ENCODE assay signal across 20 mouse cellular contexts in the genomic region with DNA sequence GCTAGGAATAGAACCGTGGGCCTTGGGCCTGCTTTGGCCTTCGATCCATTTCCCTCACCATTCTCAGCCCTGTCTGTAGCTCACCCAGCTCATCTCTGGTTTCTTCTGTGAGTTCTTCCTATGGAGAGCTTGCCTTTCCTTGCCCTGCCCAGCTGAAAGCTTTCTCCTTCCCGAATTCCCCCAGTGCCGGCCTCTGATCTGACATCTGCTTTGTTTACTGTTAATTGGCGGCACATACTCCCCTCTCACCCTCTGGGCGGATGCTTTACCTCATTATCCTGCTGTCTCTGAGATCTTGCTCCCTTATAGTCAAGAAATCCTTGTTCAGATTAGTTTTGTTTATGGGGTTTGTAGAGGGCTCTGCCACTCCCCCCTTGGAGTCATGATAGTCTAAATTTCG.
DNase-seq lines count a peak whose midpoint lies in the region; ATAC-seq lines count a peak whose summit lies in the region.
"Had no signal": no experiment of that assay in that cellular context is flagged by ENCODE, and none has a peak within 500 bp of the region (broad histone marks: within the 10 kb centered on the region; RNA-seq: fewer than 3 reads in every experiment).

No protein-coding gene starts in this region.

- no peak overlapping the region for H3K4me3 ChIP-seq in forebrain, embryonic 12.5 days (replicated peaks)
- H3K4me3 ChIP-seq in forebrain, embryonic 15.5 days: no peak overlapping the region
- no peak overlapping the region for H3K4me3 ChIP-seq in kidney, embryonic 15.5 days (replicated peaks)
- H3K4me3 ChIP-seq in midbrain, embryonic 10.5 days: no peak overlapping the region
- no peak overlapping the region for H3K4me3 ChIP-seq in midbrain, embryonic 16.5 days (ENCODE audit: low read depth, low read length)
- H3K4me3 ChIP-seq in limb, embryonic 12.5 days (replicated peaks): no peak overlapping the region
- H3K4me3 ChIP-seq: heart, embryonic 12.5 days; intestine, embryonic 15.5 days had no signal

- WGBS in forebrain, embryonic 12.5 days: 24% methylated on average over 7 of the region's 7 CpGs
- WGBS in forebrain, embryonic 15.5 days: 27% methylated on average over 7 of the region's 7 CpGs
- WGBS in kidney, embryonic 15.5 days: 37% methylated on average over 7 of the region's 7 CpGs
- whole genome bisulfite sequencing in midbrain, embryonic 10.5 days: 51% methylated on average over 7 of the region's 7 CpGs
- WGBS in midbrain, embryonic 16.5 days: 46% methylated on average over 7 of the region's 7 CpGs
- 38% methylated on average over 7 of the region's 7 CpGs for WGBS in limb, embryonic 12.5 days

- H3K4me1 ChIP-seq in forebrain, embryonic 12.5 days: peaks cover 59% of the 10 kb centered on the region
- H3K4me1 ChIP-seq in forebrain, embryonic 15.5 days: peaks cover 42% of the 10 kb centered on the region
- peaks cover 54% of the 10 kb centered on the region for H3K4me1 ChIP-seq in kidney, embryonic 15.5 days
- peaks cover 53% of the 10 kb centered on the region for H3K4me1 ChIP-seq in midbrain, embryonic 10.5 days
- H3K4me1 ChIP-seq in midbrain, embryonic 16.5 days (ENCODE audit: control insufficient read depth, insufficient read depth, low read length): peaks cover 17% of the 10 kb centered on the region
- peaks cover 62% of the 10 kb centered on the region for H3K4me1 ChIP-seq in limb, embryonic 12.5 days (replicated peaks)

- no peaks in the 10 kb centered on the region for H3K27me3 ChIP-seq in forebrain, embryonic 12.5 days
- H3K27me3 ChIP-seq in forebrain, embryonic 15.5 days: no peaks in the 10 kb centered on the region
- H3K27me3 ChIP-seq in kidney, embryonic 15.5 days: no peaks in the 10 kb centered on the region
- no peaks in the 10 kb centered on the region for H3K27me3 ChIP-seq in midbrain, embryonic 10.5 days (ENCODE audit: low read depth, poor library complexity, severe bottlenecking)
- H3K27me3 ChIP-seq in midbrain, embryonic 16.5 days (ENCODE audit: control insufficient read depth, insufficient read depth, low read depth, low read length): no peaks in the 10 kb centered on the region
- no peaks in the 10 kb centered on the region for H3K27me3 ChIP-seq in limb, embryonic 12.5 days
- H3K27me3 ChIP-seq: CH12.LX; heart, embryonic 12.5 days; intestine, embryonic 15.5 days had no signal

- peak overlapping the region; percentile 59; the same call in 1 of the 2 replicates for H3K27ac ChIP-seq in forebrain, embryonic 12.5 days
- no peak overlapping the region for H3K27ac ChIP-seq in forebrain, embryonic 15.5 days (replicated peaks)
- peak overlapping the region; percentile 63 for H3K27ac ChIP-seq in kidney, embryonic 15.5 days
- 0 out of 2 replicates have a peak overlapping the region, but pooled peaks have one; percentile 28 for H3K27ac ChIP-seq in midbrain, embryonic 10.5 days (replicated peaks)
- H3K27ac ChIP-seq in midbrain, embryonic 16.5 days (ENCODE audit: low read length): no peak overlapping the region
- H3K27ac ChIP-seq in limb, embryonic 12.5 days: 0 out of 2 replicates have a peak overlapping the region, but pooled peaks have one; percentile 31
- H3K27ac ChIP-seq: intestine, embryonic 15.5 days had no signal

- H3K4me2 ChIP-seq in forebrain, embryonic 12.5 days: no peak overlapping the region
- no peak overlapping the region for H3K4me2 ChIP-seq in forebrain, embryonic 15.5 days (replicated peaks)
- no peak overlapping the region for H3K4me2 ChIP-seq in kidney, embryonic 15.5 days
- no peak overlapping the region for H3K4me2 ChIP-seq in midbrain, embryonic 16.5 days (ENCODE audit: low read length)
- H3K4me2 ChIP-seq in limb, embryonic 12.5 days: no peak overlapping the region
- H3K4me2 ChIP-seq: heart, embryonic 12.5 days; intestine, embryonic 15.5 days; midbrain, embryonic 11.5 days had no signal

- no peak for ATAC-seq in forebrain, embryonic 12.5 days (ENCODE audit: low FRiP score)
- ATAC-seq in forebrain, embryonic 15.5 days (replicated peaks): no peak
- no peak for ATAC-seq in kidney, embryonic 15.5 days (replicated peaks; ENCODE audit: low FRiP score)
- no peak for ATAC-seq in midbrain, embryonic 16.5 days
- ATAC-seq in limb, embryonic 12.5 days (ENCODE audit: insufficient number of reproducible peaks, insufficient read depth, low FRiP score, low TSS enrichment, low read depth): no peak
- ATAC-seq: intestine, embryonic 15.5 days had no signal

- H3K9me3 ChIP-seq in forebrain, embryonic 12.5 days: no peaks in the 10 kb centered on the region
- no peaks in the 10 kb centered on the region for H3K9me3 ChIP-seq in forebrain, embryonic 15.5 days
- H3K9me3 ChIP-seq in kidney, embryonic 15.5 days (replicated peaks): no peaks in the 10 kb centered on the region
- no peaks in the 10 kb centered on the region for H3K9me3 ChIP-seq in midbrain, embryonic 10.5 days (replicated peaks)
- no peaks in the 10 kb centered on the region for H3K9me3 ChIP-seq in midbrain, embryonic 16.5 days (replicated peaks; ENCODE audit: control insufficient read depth, low read length, poor library complexity, severe bottlenecking)
- H3K9me3 ChIP-seq in limb, embryonic 12.5 days: no peaks in the 10 kb centered on the region
- H3K9me3 ChIP-seq: heart, embryonic 12.5 days; intestine, embryonic 15.5 days had no signal

- no peak overlapping the region for H3K9ac ChIP-seq in forebrain, embryonic 12.5 days
- no peak overlapping the region for H3K9ac ChIP-seq in forebrain, embryonic 15.5 days (replicated peaks)
- H3K9ac ChIP-seq in kidney, embryonic 15.5 days: no peak overlapping the region
- H3K9ac ChIP-seq in midbrain, embryonic 16.5 days (ENCODE audit: low read depth, low read length): no peak overlapping the region
- H3K9ac ChIP-seq in limb, embryonic 12.5 days (replicated peaks): no peak overlapping the region
- H3K9ac ChIP-seq: heart, embryonic 12.5 days; intestine, embryonic 15.5 days had no signal

- no peak for DNase-seq in kidney, adult 9 months
- no peak for DNase-seq in midbrain, embryonic 10.5 days (ENCODE audit: low spot score)
- no peak for DNase-seq in right cerebral cortex, postnatal 10 days (ENCODE audit: low spot score in 2 of 2)
- DNase-seq: adrenal gland, adult 8-10 months; cerebellum, adult 11 months; cerebellum, postnatal 14 days; kidney, postnatal 14 days; layer of hippocampus, adult 9-11 months; liver; right cerebral cortex, adult 18-20 months; spleen, adult 18-20 months had no signal

- no peaks in the 10 kb centered on the region for H3K36me3 ChIP-seq in forebrain, embryonic 12.5 days (replicated peaks)
- no peaks in the 10 kb centered on the region for H3K36me3 ChIP-seq in forebrain, embryonic 15.5 days
- no peaks in the 10 kb centered on the region for H3K36me3 ChIP-seq in kidney, embryonic 15.5 days
- no peaks in the 10 kb centered on the region for H3K36me3 ChIP-seq in midbrain, embryonic 10.5 days
- H3K36me3 ChIP-seq in midbrain, embryonic 16.5 days (ENCODE audit: control insufficient read depth, insufficient read depth, low read length): no peaks in the 10 kb centered on the region
- no peaks in the 10 kb centered on the region for H3K36me3 ChIP-seq in limb, embryonic 12.5 days
- H3K36me3 ChIP-seq: intestine, embryonic 15.5 days had no signal

Comparison
In these comparisons a context has a peak if more than half of its experiments do, and no peak if none do; other contexts are left out.
1. H3K27ac ChIP-seq: peak in forebrain, embryonic 12.5 days (single experiment), kidney, embryonic 15.5 days (single experiment), midbrain, embryonic 10.5 days (single experiment) and limb, embryonic 12.5 days (single experiment); none in forebrain, embryonic 15.5 days (single experiment) and midbrain, embryonic 16.5 days (single experiment).